In genomic region chr2:122854636-122855035, GRCm38 (mm10) we compare ENCODE assay signal across 28 mouse cellular contexts.
DNase-seq lines count a peak whose midpoint lies in the region; ATAC-seq lines count a peak whose summit lies in the region.
"Had no signal": no experiment of that assay in that cellular context is flagged by ENCODE, and none has a peak within 500 bp of the region (broad histone marks: within the 10 kb centered on the region; RNA-seq: fewer than 3 reads in every experiment).

No protein-coding gene starts in this region.

- no peak overlapping the region for H3K9ac ChIP-seq in heart, embryonic 15.5 days
- no peak overlapping the region for H3K9ac ChIP-seq in midbrain, embryonic 14.5 days (replicated peaks; ENCODE audit: low read length)
- H3K9ac ChIP-seq: forebrain, embryonic 13.5 days; hindbrain, embryonic 15.5 days; liver, embryonic 13.5 days; neural tube, embryonic 15.5 days; stomach, embryonic 15.5 days had no signal

- H3K4me1 ChIP-seq in heart, embryonic 10.5 days: peaks cover 24% of the 10 kb centered on the region
- H3K4me1 ChIP-seq in heart, embryonic 15.5 days (replicated peaks): peaks cover 17% of the 10 kb centered on the region
- no peaks in the 10 kb centered on the region for H3K4me1 ChIP-seq in midbrain, embryonic 14.5 days (ENCODE audit: control insufficient read depth, insufficient read depth, low read length)
- H3K4me1 ChIP-seq: forebrain, embryonic 13.5 days; hindbrain, embryonic 15.5 days; liver, embryonic 13.5 days; neural tube, embryonic 15.5 days; stomach, embryonic 15.5 days had no signal

- DNase-seq in heart, embryonic 10.5 days (ENCODE audit: low spot score): no peak
- DNase-seq in heart, adult 9 months (ENCODE audit: low spot score in 2 of 2): no peak
- no peak for DNase-seq in heart, postnatal 25 days (ENCODE audit: low spot score)
- peak; percentile 12 for DNase-seq in brain, adult 2 months (ENCODE audit: low read depth, low spot score)
- DNase-seq in midbrain, embryonic 14.5 days: peak; percentile 53
- no peak for DNase-seq in spleen, postnatal 4 days (ENCODE audit: low spot score in 2 of 2)
- DNase-seq in cerebellum, postnatal 14 days: no peak
- DNase-seq: adrenal gland, adult 2 months; adrenal gland, postnatal 36 days; cerebellum, adult 8-10 months; cerebellum, postnatal 36 days; gastrocnemius, postnatal 10 days; kidney, adult 11 months; kidney, postnatal 25 days; liver, embryonic 13.5 days; lung, adult 18-20 months; lung, postnatal 4 days had no signal

- intact Hi-C loops in heart, postnatal 25 days (cut with DNase I): no loop called here

- H3K36me3 ChIP-seq in heart, embryonic 10.5 days: no peaks in the 10 kb centered on the region
- no peaks in the 10 kb centered on the region for H3K36me3 ChIP-seq in heart, embryonic 15.5 days
- no peaks in the 10 kb centered on the region for H3K36me3 ChIP-seq in midbrain, embryonic 14.5 days (ENCODE audit: control insufficient read depth, insufficient read depth, low read length)
- H3K36me3 ChIP-seq: hindbrain, embryonic 10.5 days; hindbrain, embryonic 15.5 days; liver, embryonic 13.5 days; neural tube, embryonic 15.5 days; stomach, embryonic 15.5 days had no signal

- no peak overlapping the region for H3K4me3 ChIP-seq in heart, embryonic 10.5 days
- no peak overlapping the region for H3K4me3 ChIP-seq in heart, embryonic 15.5 days
- no peak overlapping the region for H3K4me3 ChIP-seq in midbrain, embryonic 14.5 days (replicated peaks; ENCODE audit: low read depth, low read length)
- H3K4me3 ChIP-seq: forebrain, embryonic 13.5 days; hindbrain, embryonic 10.5 days; hindbrain, embryonic 15.5 days; liver, embryonic 13.5 days; megakaryocyte, embryonic 14.5 days; neural tube, embryonic 15.5 days; stomach, embryonic 15.5 days had no signal

- no peaks in the 10 kb centered on the region for H3K27me3 ChIP-seq in heart, embryonic 10.5 days (ENCODE audit: insufficient read depth, poor library complexity, severe bottlenecking)
- no peaks in the 10 kb centered on the region for H3K27me3 ChIP-seq in heart, embryonic 15.5 days
- H3K27me3 ChIP-seq in midbrain, embryonic 14.5 days (ENCODE audit: control insufficient read depth, insufficient read depth, low read length): no peaks in the 10 kb centered on the region
- H3K27me3 ChIP-seq: CH12.LX; forebrain, embryonic 13.5 days; hindbrain, embryonic 15.5 days; liver, embryonic 13.5 days; megakaryocyte, embryonic 14.5 days; neural tube, embryonic 15.5 days; stomach, embryonic 15.5 days had no signal

- no peaks in the 10 kb centered on the region for H3K9me3 ChIP-seq in heart, embryonic 10.5 days
- H3K9me3 ChIP-seq in heart, embryonic 15.5 days (replicated peaks): no peaks in the 10 kb centered on the region
- H3K9me3 ChIP-seq in midbrain, embryonic 14.5 days (ENCODE audit: control insufficient read depth, low read length): no peaks in the 10 kb centered on the region
- H3K9me3 ChIP-seq: forebrain, embryonic 13.5 days; hindbrain, embryonic 10.5 days; hindbrain, embryonic 15.5 days; liver, embryonic 13.5 days; neural tube, embryonic 15.5 days; stomach, embryonic 15.5 days had no signal

- ATAC-seq in heart, embryonic 15.5 days (replicated peaks; ENCODE audit: insufficient number of reproducible peaks, insufficient read depth, low FRiP score, low read depth): no peak
- ATAC-seq in midbrain, embryonic 14.5 days (ENCODE audit: low FRiP score, low TSS enrichment): peak; percentile 40; the same call in 1 of the 2 replicates
- ATAC-seq: activated CD4-positive, CD25-positive, alpha-beta regulatory T cell, adult 4 months; forebrain, embryonic 13.5 days; inflammation-experienced regulatory T-cells, adult 6 months; lung, postnatal 0 days had no signal

- no peak overlapping the region for H3K4me2 ChIP-seq in heart, embryonic 15.5 days
- H3K4me2 ChIP-seq in midbrain, embryonic 14.5 days (ENCODE audit: low read length): no peak overlapping the region
- H3K4me2 ChIP-seq: forebrain, embryonic 13.5 days; hindbrain, embryonic 15.5 days; liver, embryonic 13.5 days; neural tube, embryonic 15.5 days; stomach, embryonic 15.5 days had no signal

- WGBS in heart, embryonic 10.5 days: 42% methylated on average over 4 of the region's 4 CpGs
- WGBS in heart, embryonic 15.5 days: 39% methylated on average over 4 of the region's 4 CpGs
- 39% methylated on average over 4 of the region's 4 CpGs for WGBS in midbrain, embryonic 14.5 days

- peak overlapping the region; percentile 85 for H3K27ac ChIP-seq in heart, embryonic 10.5 days
- H3K27ac ChIP-seq in heart, embryonic 15.5 days: peak overlapping the region; percentile 83
- 0 out of 2 replicates have a peak overlapping the region, but pooled peaks have one; percentile 6 for H3K27ac ChIP-seq in midbrain, embryonic 14.5 days (replicated peaks; ENCODE audit: low read depth, low read length)
- H3K27ac ChIP-seq: forebrain, embryonic 13.5 days; hindbrain, embryonic 10.5 days; hindbrain, embryonic 15.5 days; liver, embryonic 13.5 days; neural tube, embryonic 15.5 days; stomach, embryonic 15.5 days had no signal

Comparison
In these comparisons a context has a peak if more than half of its experiments do, and no peak if none do; other contexts are left out.
1. DNase-seq: peak in brain, adult 2 months (single experiment) and midbrain, embryonic 14.5 days (single experiment); none in heart, embryonic 10.5 days (single experiment), heart, adult 9 months (0 of 2), heart, postnatal 25 days (single experiment), spleen, postnatal 4 days (0 of 2) and cerebellum, postnatal 14 days (0 of 2).
2. H3K27ac ChIP-seq: peak in every context shown above with its lines; median percentile 85 in heart, embryonic 10.5 days; 83 in heart, embryonic 15.5 days; 6 in midbrain, embryonic 14.5 days.